Mouse (Mus musculus): ENCODE data around the gene Adipor2. TPM values are rescaled to one million over a fixed set of nuclear protein-coding genes. Genes with fewer than 3 reads are reported as not detected.
"Not testable (repeated sequence)": the region's sequence is repeated elsewhere in the genome, so short reads cannot be mapped to it uniquely, and the experiment has no call there.

Adipor2 gene
- total RNA-seq, 2 experiments from 2014 or later, result 61.9 to 65.0 TPM

DNA sequence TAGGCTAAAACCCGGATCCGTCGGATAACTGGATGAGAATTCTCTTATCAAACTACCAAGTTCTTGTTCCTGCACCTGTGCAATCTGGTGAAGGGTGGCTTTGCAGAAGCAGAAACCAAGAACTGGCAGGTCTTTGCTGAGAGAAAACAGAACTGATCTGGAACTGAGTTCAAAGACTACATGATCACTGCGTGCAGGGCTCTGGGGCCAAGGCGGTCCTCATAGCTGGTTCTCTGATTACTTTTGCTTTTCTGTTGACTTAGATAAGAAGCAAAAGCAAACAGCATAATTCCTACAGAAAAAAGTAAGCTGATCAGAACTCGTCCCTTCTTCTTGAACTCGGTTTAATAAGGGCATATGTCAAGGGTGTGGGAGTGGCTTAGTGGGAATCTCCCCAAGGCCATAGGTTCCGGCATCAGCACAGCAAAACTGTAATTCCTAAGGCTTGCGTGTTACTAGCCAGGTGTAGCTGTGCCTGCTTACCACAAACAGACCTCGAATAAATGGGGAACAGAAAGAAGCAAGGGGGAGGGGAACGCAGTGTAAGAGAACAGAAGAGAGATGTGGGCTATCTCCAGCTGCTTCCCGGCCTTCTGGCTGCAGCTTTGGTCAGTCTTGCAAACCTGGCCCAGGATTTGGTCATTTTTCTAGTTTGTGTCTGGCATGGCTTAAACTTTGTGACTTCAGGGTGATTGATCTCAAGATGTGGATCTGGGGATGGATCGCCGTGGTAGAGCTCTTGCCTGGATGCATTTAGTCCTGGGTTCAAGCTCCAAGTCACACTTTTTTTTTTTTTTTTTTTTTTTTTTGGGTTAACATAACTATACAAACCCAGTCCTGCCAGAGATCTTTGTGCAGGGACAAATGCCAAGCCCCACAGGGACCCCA, 21.8 kb downstream of the Adipor2 start:
- intact Hi-C loops (cut with DNase I), result no loop called here
- no peak for DNase-seq

DNA sequence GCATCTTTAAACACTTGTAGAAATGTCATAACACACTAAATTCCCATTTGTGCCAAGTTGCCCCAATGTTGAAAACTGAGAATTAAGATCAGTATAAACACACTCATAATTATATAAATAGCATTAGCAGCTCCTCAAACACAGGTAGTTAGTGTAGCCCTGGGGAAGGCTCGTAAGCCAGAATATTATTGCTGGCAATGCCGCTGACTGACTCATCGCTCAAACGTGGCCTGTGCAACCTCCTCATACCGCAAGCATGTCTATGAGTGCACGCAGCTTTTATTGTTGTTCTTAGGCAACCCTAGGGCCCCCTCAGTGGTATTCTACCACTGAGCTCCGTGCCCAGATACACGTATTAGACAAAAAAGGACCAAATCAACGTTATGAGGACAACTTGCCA, 24.7 kb downstream of the Adipor2 start:
- intact Hi-C loops (cut with DNase I), result no loop called here

GRCm38 (mm10) chr6:119390728-119391127, 26.8 kb downstream of the Adipor2 start:
- no peak for DNase-seq
- intact Hi-C loops (cut with DNase I), result no loop called here

More for the DNA sequence above, 24.7 kb downstream of the Adipor2 start:
- DNase-seq, result no peak

- intact Hi-C loops (cut with DNase I), result no loop called here
- no peak for DNase-seq
These were observed 28.4 kb downstream of the Adipor2 start for GRCm38 (mm10) chr6:119389089-119389488.

GRCm38 (mm10) chr6:119388650-119389012, 28.9 kb downstream of the Adipor2 start:
- intact Hi-C loops (cut with DNase I), result no loop called here
- peak; percentile 93 to 94 for DNase-seq

DNA sequence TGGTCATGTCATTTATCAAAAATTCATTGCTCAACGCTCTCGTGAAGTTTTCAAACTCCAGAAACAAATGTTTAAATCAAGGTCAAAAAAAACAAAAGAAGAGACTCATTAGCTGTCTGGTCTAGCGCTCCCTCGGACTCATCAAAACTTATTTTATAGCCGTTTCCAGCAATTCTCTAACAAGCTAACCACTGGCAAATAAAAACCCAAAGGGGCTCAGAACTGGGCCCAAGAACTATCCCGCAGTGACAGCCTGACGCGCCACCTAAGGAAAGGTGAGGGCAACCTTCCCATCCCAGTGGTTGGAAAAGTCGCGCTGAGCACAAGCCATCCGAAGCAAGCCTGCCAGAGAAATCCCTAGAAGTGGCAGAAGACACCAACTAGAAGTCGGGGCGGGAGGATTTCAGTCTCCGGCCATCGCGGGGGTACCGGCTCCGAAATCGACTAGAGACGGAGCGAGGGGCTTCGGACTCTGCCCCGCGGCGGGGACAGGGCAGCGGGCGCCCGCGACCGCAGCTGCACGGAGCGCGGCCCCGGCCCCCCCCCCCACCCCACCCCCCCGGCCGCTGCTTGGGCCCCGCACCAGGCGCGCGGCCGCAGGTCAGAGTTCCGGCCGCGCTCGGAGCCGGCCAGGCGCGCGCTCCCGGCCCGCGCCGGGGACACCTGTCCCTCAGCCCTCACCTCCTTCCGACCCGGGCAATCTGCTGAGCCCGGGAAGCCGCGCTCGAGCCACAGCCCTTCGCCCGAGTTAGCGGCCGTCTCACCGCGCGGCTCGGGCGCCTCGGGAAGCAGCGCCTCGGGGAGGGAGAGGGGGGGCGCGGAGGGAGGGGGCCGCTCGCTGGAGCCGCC, 29.5 kb downstream of the Adipor2 start:
- DNase-seq, result peak; percentile 39 to 53
- intact Hi-C loops (cut with DNase I), result loop anchor here (2.0 kb wide), 1 partner anchor 43 kb away; no protein-coding TSS in a partner anchor

DNA sequence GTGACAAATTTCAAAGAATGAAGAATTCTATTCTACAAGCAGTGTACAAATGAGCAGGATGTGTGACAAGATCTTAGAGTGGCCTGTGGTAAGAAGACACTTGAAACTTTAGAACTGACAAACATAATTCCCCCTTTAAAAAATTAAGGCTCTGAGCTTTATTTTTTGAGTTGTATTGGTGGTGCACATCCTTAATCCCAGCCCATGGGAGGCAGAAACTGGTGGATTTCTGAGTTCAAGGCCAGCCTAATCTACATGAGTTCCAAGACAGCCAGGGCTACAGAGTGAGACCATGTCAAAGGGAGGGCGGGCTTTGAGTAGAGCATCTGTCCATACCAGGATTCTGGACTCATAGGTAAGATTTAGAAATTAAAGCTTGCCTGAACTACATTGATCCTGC, 30.7 kb downstream of the Adipor2 start:
- intact Hi-C loops (cut with DNase I), result loop anchor here (2.0 kb wide), 1 partner anchor 44 kb away; no protein-coding TSS in a partner anchor
- no peak for DNase-seq

- intact Hi-C loops (cut with DNase I), result loop anchor here (2.0 kb wide), 1 partner anchor 44 kb away; no protein-coding TSS in a partner anchor
- DNase-seq, result no peak
These were observed 31.1 kb downstream of the Adipor2 start for GRCm38 (mm10) chr6:119386421-119386820.

GRCm38 (mm10) chr6:119385668-119386067, 31.8 kb downstream of the Adipor2 start:
- DNase-seq, result no peak
- intact Hi-C loops (cut with DNase I), result loop anchor here (2.0 kb wide), 1 partner anchor 45 kb away; no protein-coding TSS in a partner anchor

- intact Hi-C loops (cut with DNase I), result no loop called here
- DNase-seq, result no peak
These were observed 38.9 kb downstream of the Adipor2 start for GRCm38 (mm10) chr6:119378631-119379030.

DNA sequence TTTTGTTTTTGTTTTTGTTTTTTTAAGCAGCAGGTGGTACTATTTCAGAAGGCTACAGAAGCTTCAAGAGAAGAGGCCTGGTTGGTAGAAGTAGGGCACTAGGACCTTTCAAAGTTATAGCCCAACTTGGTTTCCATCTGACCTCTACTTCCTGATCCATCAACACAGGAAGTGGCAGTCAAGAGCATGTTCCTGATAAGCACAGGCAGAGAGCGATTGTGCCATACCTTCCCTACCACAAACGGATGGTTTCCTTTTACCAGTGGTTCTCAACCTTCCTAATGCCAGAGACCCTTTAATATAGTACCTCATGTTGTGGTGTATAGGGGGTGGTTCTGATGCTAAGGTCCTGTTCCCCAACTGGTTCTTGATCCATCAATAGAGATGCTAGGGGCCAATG, 39.9 kb downstream of the Adipor2 start:
- DNase-seq, result no peak
- intact Hi-C loops (cut with DNase I), result no loop called here

GRCm38 (mm10) chr6:119375035-119375434, 42.5 kb downstream of the Adipor2 start:
- intact Hi-C loops (cut with DNase I), result no loop called here
- DNase-seq, result no peak

DNA sequence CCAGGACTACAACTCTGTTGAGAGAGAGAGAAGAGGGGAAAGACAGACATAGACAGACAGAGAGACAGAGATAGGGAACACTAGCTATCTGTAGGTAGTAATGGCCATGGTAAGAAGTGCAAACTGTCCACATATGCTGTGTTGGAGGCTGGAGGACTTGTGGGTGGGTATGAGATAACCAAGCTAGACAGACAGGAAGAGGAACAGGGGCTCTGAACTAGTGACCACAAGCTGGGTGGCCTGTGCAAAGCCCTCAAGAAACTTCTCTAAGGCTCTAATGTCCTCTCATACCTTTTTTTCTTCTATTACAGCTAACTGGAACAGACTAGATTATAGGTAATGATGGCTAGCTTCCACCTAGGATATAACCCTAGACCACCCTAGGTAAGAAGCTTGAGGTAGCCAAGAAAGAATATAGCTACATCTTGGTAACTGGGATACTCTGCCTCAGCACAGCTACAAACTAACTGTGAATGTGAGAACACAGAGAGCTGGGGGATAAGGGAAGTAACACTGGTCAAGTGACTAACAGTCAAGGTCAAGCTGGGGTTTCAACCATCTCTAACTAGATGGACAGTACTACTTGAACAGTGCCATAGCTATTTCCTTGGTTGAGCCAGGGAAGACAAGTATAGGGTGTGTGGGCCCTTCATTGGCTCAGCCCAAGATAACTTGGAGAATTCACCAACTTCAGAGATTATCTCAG, 44.4 kb downstream of the Adipor2 start:
- no peak for DNase-seq
- intact Hi-C loops (cut with DNase I), result no loop called here

DNA sequence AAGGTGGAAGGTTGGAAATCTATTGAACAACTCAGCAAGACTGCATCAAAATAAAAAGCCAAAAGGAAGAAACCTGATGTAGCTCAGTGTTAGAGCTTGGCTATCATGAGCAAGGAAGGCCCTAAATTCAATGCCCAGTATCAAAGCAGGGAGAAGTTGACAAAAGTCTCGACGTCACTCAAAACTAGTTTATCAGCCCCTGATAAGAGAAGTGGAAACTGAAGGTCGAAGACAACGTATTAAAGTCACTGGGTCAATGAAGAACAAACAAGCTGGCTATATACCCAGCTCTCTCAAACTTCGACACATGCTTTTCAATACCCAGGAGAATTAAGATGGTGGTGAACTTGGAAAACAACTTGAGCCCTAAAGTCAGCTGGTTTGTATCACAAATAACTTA, 45.3 kb downstream of the Adipor2 start:
- intact Hi-C loops (cut with DNase I), result no loop called here
- no peak for DNase-seq

- DNase-seq, result no peak
- intact Hi-C loops (cut with DNase I), result no loop called here
These were observed 45.9 kb downstream of the Adipor2 start for GRCm38 (mm10) chr6:119371624-119372023.

- intact Hi-C loops (cut with DNase I), result no loop called here
- DNase-seq, result no peak
These were observed 50.1 kb downstream of the Adipor2 start for GRCm38 (mm10) chr6:119367382-119367781.

GRCm38 (mm10) chr6:119366800-119367199, 50.7 kb downstream of the Adipor2 start:
- intact Hi-C loops (cut with DNase I); DNase-seq: not testable (repeated sequence)

DNA sequence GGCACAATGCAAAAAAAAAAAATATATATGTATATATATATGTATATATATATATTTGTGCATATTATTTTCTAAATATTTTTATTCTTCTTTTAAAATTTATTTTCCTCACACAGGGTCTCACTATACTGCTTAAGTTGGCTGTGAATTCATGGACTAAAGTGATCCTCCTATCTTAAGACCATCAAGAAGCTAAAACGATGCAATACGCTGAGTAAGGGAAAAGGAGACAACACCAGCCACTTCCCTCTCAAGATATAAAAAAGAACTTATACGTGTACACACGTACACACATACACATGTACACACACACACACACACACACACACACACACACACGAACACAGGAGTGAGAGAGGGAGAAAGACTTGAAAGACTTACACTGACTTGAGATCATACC, 53.9 kb downstream of the Adipor2 start:
- intact Hi-C loops (cut with DNase I), result no loop called here
- DNase-seq, result no peak

DNA sequence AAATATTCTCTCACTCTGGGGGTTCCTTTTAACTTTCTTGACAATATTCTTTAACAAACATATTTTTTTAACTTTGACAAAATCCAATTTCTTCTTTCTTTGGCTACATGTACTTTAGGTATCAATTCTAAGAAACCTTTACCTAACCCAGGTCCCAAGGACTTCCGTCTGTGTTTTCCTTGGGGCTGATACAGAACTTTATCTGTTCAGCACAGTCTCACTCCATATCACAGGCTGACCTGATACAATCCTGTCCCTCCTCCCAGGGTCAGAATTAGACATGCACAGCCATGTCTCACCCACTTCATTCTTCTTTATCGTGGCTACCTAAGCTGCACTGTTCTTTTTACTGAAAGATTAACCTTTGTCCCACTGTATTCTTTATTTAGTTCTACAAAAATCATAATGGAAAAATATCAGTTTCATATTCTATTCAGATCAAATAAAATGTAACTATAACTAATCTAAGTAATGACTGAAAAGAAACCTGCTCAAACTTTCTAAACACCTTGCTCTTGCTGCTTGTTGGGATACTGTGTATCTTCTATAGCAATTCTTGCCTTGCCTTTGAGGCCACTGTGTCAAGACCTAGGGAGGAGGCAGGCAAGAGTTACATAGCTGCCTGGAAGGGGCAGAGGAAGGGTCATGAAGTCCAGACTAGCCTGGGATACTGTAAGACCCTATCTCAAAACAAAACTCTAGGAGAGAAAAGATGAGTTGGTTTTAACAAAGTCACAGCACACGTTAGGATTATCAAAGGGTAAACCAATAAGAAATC, 56.4 kb downstream of the Adipor2 start:
- no peak for DNase-seq
- intact Hi-C loops (cut with DNase I), result no loop called here

DNA sequence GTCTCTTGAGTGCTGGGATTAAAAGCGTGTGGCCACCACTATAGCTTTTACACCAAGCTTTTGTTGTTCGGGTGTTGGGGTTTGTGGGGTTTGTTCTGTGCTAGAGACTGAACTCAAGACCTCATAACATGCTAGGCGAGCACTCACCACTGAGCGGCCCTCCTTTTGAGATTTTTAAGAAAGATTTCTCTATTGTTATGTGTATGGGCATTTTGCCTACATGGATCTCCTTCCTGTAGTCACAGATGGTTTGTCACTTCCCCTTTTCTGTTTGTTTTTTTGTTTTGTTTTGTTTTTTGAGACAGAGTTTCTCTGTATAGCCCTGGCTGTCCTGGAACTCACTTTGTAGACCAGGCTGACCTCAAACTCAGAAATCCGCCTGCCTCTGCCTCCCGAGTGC, 57.3 kb downstream of the Adipor2 start:
- DNase-seq, result not testable (repeated sequence)

More for the DNA sequence above, 57.3 kb downstream of the Adipor2 start:
- intact Hi-C loops (cut with DNase I), result not testable (repeated sequence)
